Mouse (Mus musculus) spleen, postnatal 14 days (tissue): ENCODE measurements around the gene Sdc3.

ENCODE experiments used
- DNase-seq, 2 experiments: peaks; one replicate each; pipeline ENCODE4 v3.0.0; 2021 to 2022; ENCODE audit warnings: low spot score in 2 of 2

The Sdc3 gene

GRCm38 (mm10) chr4:130793180-130793501, 804 bp downstream of the Sdc3 start:
- no peak for DNase-seq

- DNase-seq = no peak
These were observed 2.4 kb downstream of the Sdc3 start for GRCm38 (mm10) chr4:130794771-130795170.

- DNase-seq = no peak
These were observed 3.6 kb downstream of the Sdc3 start for GRCm38 (mm10) chr4:130795970-130796369.

- DNase-seq = no peak
These were observed 5.1 kb downstream of the Sdc3 start for GRCm38 (mm10) chr4:130797201-130798051.

- DNase-seq = no peak
These were observed 6.1 kb downstream of the Sdc3 start for GRCm38 (mm10) chr4:130798416-130798815.

GRCm38 (mm10) chr4:130799118-130799517, 6.8 kb downstream of the Sdc3 start:
- no peak for DNase-seq

GRCm38 (mm10) chr4:130799582-130799981, 7.2 kb downstream of the Sdc3 start:
- DNase-seq = no peak

GRCm38 (mm10) chr4:130800147-130800546, 7.8 kb downstream of the Sdc3 start:
- no peak for DNase-seq

- no peak for DNase-seq
These were observed 8.9 kb downstream of the Sdc3 start for GRCm38 (mm10) chr4:130801198-130801597.

GRCm38 (mm10) chr4:130801624-130802329, 9.4 kb downstream of the Sdc3 start:
- no peak for DNase-seq

- DNase-seq = no peak
These were observed 11.3 kb downstream of the Sdc3 start for GRCm38 (mm10) chr4:130803591-130803990.

GRCm38 (mm10) chr4:130804292-130804691, 12.0 kb downstream of the Sdc3 start:
- DNase-seq = no peak

- no peak for DNase-seq
These were observed 12.5 kb downstream of the Sdc3 start for GRCm38 (mm10) chr4:130804771-130805361.

GRCm38 (mm10) chr4:130805746-130806145, 13.4 kb downstream of the Sdc3 start:
- DNase-seq = no peak

- no peak for DNase-seq
These were observed 14.4 kb downstream of the Sdc3 start for GRCm38 (mm10) chr4:130806746-130807145.

- DNase-seq = no peak
These were observed 17.4 kb downstream of the Sdc3 start for GRCm38 (mm10) chr4:130809784-130810183.

- DNase-seq = no peak
These were observed 18.5 kb downstream of the Sdc3 start for GRCm38 (mm10) chr4:130810845-130811244.

- no peak for DNase-seq
These were observed 19.0 kb downstream of the Sdc3 start for GRCm38 (mm10) chr4:130811385-130811784.

GRCm38 (mm10) chr4:130813958-130814357, 21.6 kb downstream of the Sdc3 start:
- no peak for DNase-seq

GRCm38 (mm10) chr4:130814742-130815330, 22.5 kb downstream of the Sdc3 start:
- DNase-seq = no peak

- DNase-seq = no peak
These were observed 23.5 kb downstream of the Sdc3 start for GRCm38 (mm10) chr4:130815860-130816259.

GRCm38 (mm10) chr4:130819806-130820205, 27.5 kb downstream of the Sdc3 start:
- no peak for DNase-seq
